Mouse (Mus musculus) CH12.LX (cell line): ENCODE results near the gene Paox. TPM values are rescaled to one million over a fixed set of nuclear protein-coding genes. Genes with fewer than 3 reads are reported as not detected.

Experiments used
- DNase-seq: peaks from one replicate; pipeline ENCODE4 v3.0.0-alpha.2; 2013; ENCODE audit errors: extremely low read depth
- H3K27ac ChIP-seq: 2 replicates; pipeline ENCODE4 v1.5.1; 2012; ENCODE audit warnings: low read depth, mild to moderate bottlenecking, control low read depth, moderate library complexity; ENCODE audit not compliant: insufficient read depth
- H3K27me3 ChIP-seq: replicated peaks from 2 replicates; pipeline ENCODE3; 2012; ENCODE audit warnings: inconsistent platforms
- H3K36me3 ChIP-seq, 2 experiments: replicated peaks in 1 of 2; 2 replicates each; pipeline versions ENCODE3 to v1.6.1; 2012; ENCODE audit warnings: inconsistent platforms in 1 of 2, low read length in 1 of 2, mild to moderate bottlenecking in 1 of 2, mixed read lengths in 1 of 2, moderate library complexity in 1 of 2; ENCODE audit not compliant: control insufficient read depth in 1 of 2, insufficient read depth in 1 of 2
- H3K4me1 ChIP-seq, 2 experiments: 2 replicates each; pipeline ENCODE4 v1.6.1; 2012; ENCODE audit warnings: inconsistent platforms in 1 of 2, moderate library complexity in 1 of 2; ENCODE audit not compliant: insufficient read depth in 2 of 2, control insufficient read depth in 1 of 2
- H3K4me2 ChIP-seq: 2 replicates; pipeline ENCODE4 v1.6.1; 2012; ENCODE audit warnings: low read depth, mild to moderate bottlenecking, control low read depth; ENCODE audit not compliant: poor library complexity, insufficient read depth, severe bottlenecking
- H3K4me3 ChIP-seq, 3 experiments: fragments of 150-350 bp in 1 of 3; sonication (generic) in 1 of 3; replicated peaks in 1 of 3; 2 replicates each; pipeline versions ENCODE3 to v1.5.1; 2011 to 2012; ENCODE audit warnings: low read depth in 2 of 3, low read length in 2 of 3, mild to moderate bottlenecking in 2 of 3, moderate library complexity in 2 of 3, control low read depth in 1 of 3, improper control_type of control experiment in 1 of 3, inconsistent platforms in 1 of 3, mixed read lengths in 1 of 3; ENCODE audit not compliant: poor library complexity in 1 of 3
- H3K79me2 ChIP-seq: replicated peaks from 2 replicates; pipeline ENCODE4 v1.6.1; 2012; ENCODE audit warnings: mild to moderate bottlenecking, moderate library complexity; ENCODE audit not compliant: control insufficient read depth, poor library complexity, insufficient read depth, severe bottlenecking; ENCODE audit errors: extremely low read depth
- H3K9ac ChIP-seq: 2 replicates; pipeline ENCODE4 v1.6.1; 2012; ENCODE audit warnings: low read depth, mild to moderate bottlenecking, control low read depth, moderate library complexity; ENCODE audit not compliant: insufficient read depth
- H3K9me3 ChIP-seq: replicated peaks from 2 replicates; pipeline ENCODE3; 2012; ENCODE audit warnings: low read length, inconsistent platforms, mixed read lengths
- CHD2 ChIP-seq: IDR thresholded peaks from 2 replicates; pipeline ENCODE4 v1.6.1; 2011; ENCODE audit warnings: low read length, improper control_type of control experiment
- E2F4 ChIP-seq: IDR thresholded peaks from 2 replicates; pipeline ENCODE4 v1.6.1; 2011; ENCODE audit warnings: low read depth, low read length, improper control_type of control experiment; ENCODE audit not compliant: insufficient replicate concordance
- GABPA ChIP-seq: IDR thresholded peaks from 2 replicates; pipeline ENCODE4 v1.6.1; 2012; ENCODE audit warnings: low read depth, low read length, improper control_type of control experiment, inconsistent platforms; ENCODE audit not compliant: insufficient replicate concordance
- IRF4 ChIP-seq: IDR thresholded peaks from 2 replicates; pipeline ENCODE4 v1.6.1; 2014; ENCODE audit warnings: low read depth, mild to moderate bottlenecking, inconsistent platforms, low read length, improper control_type of control experiment
- JUN ChIP-seq: IDR thresholded peaks from 2 replicates; pipeline ENCODE4 v1.6.1; 2011; ENCODE audit warnings: low read depth, mild to moderate bottlenecking, low read length, improper control_type of control experiment, moderate library complexity; ENCODE audit not compliant: insufficient read depth
- MAFK ChIP-seq: IDR thresholded peaks from 2 replicates; pipeline ENCODE4 v1.6.1; 2011; ENCODE audit warnings: low read length, improper control_type of control experiment; ENCODE audit not compliant: insufficient replicate concordance
- MAZ ChIP-seq: IDR thresholded peaks from 2 replicates; pipeline ENCODE4 v1.6.1; 2012; ENCODE audit warnings: low read depth, mild to moderate bottlenecking, inconsistent platforms, low read length, improper control_type of control experiment, moderate library complexity
- MXI1 ChIP-seq: IDR thresholded peaks from 2 replicates; pipeline ENCODE4 v1.6.1; 2011; ENCODE audit warnings: mild to moderate bottlenecking, low read depth, low read length, improper control_type of control experiment
- MYC ChIP-seq: IDR thresholded peaks from 2 replicates; pipeline ENCODE4 v1.6.1; 2011; ENCODE audit warnings: low read depth, mild to moderate bottlenecking, improper control_type of control experiment, low read length
- PAX5 ChIP-seq: IDR thresholded peaks from 2 replicates; pipeline ENCODE4 v1.6.1; 2012; ENCODE audit warnings: low read length, inconsistent platforms, mixed read lengths
- POLR2A ChIP-seq: IDR thresholded peaks from 2 replicates; pipeline ENCODE4 v1.6.1; 2011; ENCODE audit warnings: low read depth, mild to moderate bottlenecking, improper control_type of control experiment, low read length
- RAD21 ChIP-seq: IDR thresholded peaks from 2 replicates; pipeline ENCODE4 v1.6.1; 2011; ENCODE audit warnings: low read depth, mild to moderate bottlenecking, low read length, improper control_type of control experiment, moderate library complexity
- RCOR1 ChIP-seq: conservative IDR thresholded peaks from 2 replicates; pipeline ENCODE4 v1.6.1; 2012; ENCODE audit warnings: low read depth, mild to moderate bottlenecking, inconsistent platforms, low read length, improper control_type of control experiment
- UBTF ChIP-seq: IDR thresholded peaks from 2 replicates; pipeline ENCODE4 v1.6.1; 2012; ENCODE audit warnings: low read depth, mild to moderate bottlenecking, inconsistent platforms, low read length, improper control_type of control experiment, moderate library complexity
- USF1 ChIP-seq: IDR thresholded peaks from 2 replicates; pipeline ENCODE4 v1.6.1; 2014; ENCODE audit warnings: low read depth, mild to moderate bottlenecking, inconsistent platforms, low read length, improper control_type of control experiment
- USF2 ChIP-seq: conservative IDR thresholded peaks from 2 replicates; pipeline ENCODE4 v1.6.1; 2011; ENCODE audit warnings: low read depth, low read length, improper control_type of control experiment
- ZC3H11A ChIP-seq: IDR thresholded peaks from 2 replicates; pipeline ENCODE4 v1.6.1; 2012; ENCODE audit warnings: low read depth, mild to moderate bottlenecking, inconsistent platforms, low read length, improper control_type of control experiment
- ZKSCAN1 ChIP-seq: IDR thresholded peaks from 2 replicates; pipeline ENCODE4 v1.6.1; 2012; ENCODE audit warnings: low read depth, inconsistent platforms, low read length, improper control_type of control experiment, borderline replicate concordance
- dilution Hi-C: fragments of 300-500 bp; cut with MboI; formaldehyde crosslinking; loops from 2 replicates; pipeline ENCODE4 v1.14.3; 2020; ENCODE audit warnings: low sequenced_read_pairs; ENCODE audit not compliant: extremely low pct_unique_long_range_greater_than_20kb, extremely low pct_ligation_motif_present
- in situ Hi-C: fragments of 300-500 bp; cut with MboI; formaldehyde crosslinking; loops from 3 replicates; pipeline ENCODE4 v1.14.3; 2019; ENCODE audit warnings: low sequenced_read_pairs, low pct_ligation_motif_present, low pct_unique_long_range_greater_than_20kb, mixed read lengths
- polyA plus RNA-seq: library from polyadenylated mRNA; unstranded; fragments of >175 nt; gene quantifications from 2 replicates; pipeline ENCODE4 v1.2.1, GENCODE M21; 2012; ENCODE audit warnings: low read depth; ENCODE audit not compliant: insufficient read length
- total RNA-seq, 2 experiments: library from RNA; depleted of rRNA; stranded (reverse); fragments of 300-350 nt in 1 of 2; fragments of >200 nt in 1 of 2; gene quantifications; 2 replicates each; pipeline ENCODE4 v1.2.3; 2012 to 2014

Paox gene
- total and polyA plus RNA-seq, 3 experiments, result 30.4 to 40.0 (median 34.5) TPM

GRCm38 (mm10) chr7:140098466-140098865 is 17.1 kb upstream of the Paox start:
- H3K79me2 ChIP-seq, result no peaks in the 10 kb centered on the region
- H3K27ac ChIP-seq, result no peak overlapping the region
- H3K9ac ChIP-seq, result no peak overlapping the region
- dilution Hi-C loops, result no loop called here
- H3K4me1 ChIP-seq, result peaks cover 0 to 10% of the 10 kb centered on the region in 2 experiments; a peak in 1 of 4 replicates
- no peaks in the 10 kb centered on the region for H3K9me3 ChIP-seq
- H3K4me3 ChIP-seq, result no peak overlapping the region
- H3K36me3 ChIP-seq, result no peaks in the 10 kb centered on the region
- no peak overlapping the region for H3K4me2 ChIP-seq
- in situ Hi-C loops, result loop anchor here (5.0 to 25.0 kb wide), 2 partner anchors 39 to 739 kb away; partner anchors contain the start of genes Mtg1, Odf3, Scgb1c1 and Urah
- TF ChIP-seq IRF4 (no peak), E2F4 (no peak)
- DNase-seq, result no peak
- H3K27me3 ChIP-seq, result no peaks in the 10 kb centered on the region

- H3K4me2 ChIP-seq, result no peak overlapping the region
- in situ Hi-C loops, result no loop called here
- no peak for DNase-seq
- no peak overlapping the region for H3K4me3 ChIP-seq
- peaks cover 0 to 6% of the 10 kb centered on the region in 2 experiments; a peak in 1 of 4 replicates for H3K4me1 ChIP-seq
- no peak overlapping the region for H3K9ac ChIP-seq
- no peak overlapping the region for H3K27ac ChIP-seq
- H3K9me3 ChIP-seq, result no peaks in the 10 kb centered on the region
- no peak for TF ChIP-seq E2F4
- no peak for TF ChIP-seq GABPA
- no peak for TF ChIP-seq ZKSCAN1
- no peak for TF ChIP-seq PAX5
- no peak for TF ChIP-seq POLR2A
- TF ChIP-seq ZC3H11A, result no peak
- TF ChIP-seq JUN, result no peak
- no peak for TF ChIP-seq MYC
- TF ChIP-seq UBTF, result no peak
- no peak for TF ChIP-seq CHD2
- no peak for TF ChIP-seq MAZ
- no peak for TF ChIP-seq USF2
- no peak for TF ChIP-seq USF1
- no peak for TF ChIP-seq IRF4
- TF ChIP-seq RAD21, result no peak
- no peak for TF ChIP-seq MXI1
- TF ChIP-seq RCOR1, result no peak
- TF ChIP-seq MAFK, result no peak
- TF ChIP-seq, all 38 proteins: peak for 0
- dilution Hi-C loops, result no loop called here
- H3K79me2 ChIP-seq, result no peaks in the 10 kb centered on the region
- H3K27me3 ChIP-seq, result no peaks in the 10 kb centered on the region
- peaks cover 9 to 20% of the 10 kb centered on the region in 2 experiments for H3K36me3 ChIP-seq
These were observed 14.1 kb upstream of the Paox start for GRCm38 (mm10) chr7:140101498-140101897.
